7 mouse cellular contexts compared by ENCODE assay signal in the genomic region with DNA sequence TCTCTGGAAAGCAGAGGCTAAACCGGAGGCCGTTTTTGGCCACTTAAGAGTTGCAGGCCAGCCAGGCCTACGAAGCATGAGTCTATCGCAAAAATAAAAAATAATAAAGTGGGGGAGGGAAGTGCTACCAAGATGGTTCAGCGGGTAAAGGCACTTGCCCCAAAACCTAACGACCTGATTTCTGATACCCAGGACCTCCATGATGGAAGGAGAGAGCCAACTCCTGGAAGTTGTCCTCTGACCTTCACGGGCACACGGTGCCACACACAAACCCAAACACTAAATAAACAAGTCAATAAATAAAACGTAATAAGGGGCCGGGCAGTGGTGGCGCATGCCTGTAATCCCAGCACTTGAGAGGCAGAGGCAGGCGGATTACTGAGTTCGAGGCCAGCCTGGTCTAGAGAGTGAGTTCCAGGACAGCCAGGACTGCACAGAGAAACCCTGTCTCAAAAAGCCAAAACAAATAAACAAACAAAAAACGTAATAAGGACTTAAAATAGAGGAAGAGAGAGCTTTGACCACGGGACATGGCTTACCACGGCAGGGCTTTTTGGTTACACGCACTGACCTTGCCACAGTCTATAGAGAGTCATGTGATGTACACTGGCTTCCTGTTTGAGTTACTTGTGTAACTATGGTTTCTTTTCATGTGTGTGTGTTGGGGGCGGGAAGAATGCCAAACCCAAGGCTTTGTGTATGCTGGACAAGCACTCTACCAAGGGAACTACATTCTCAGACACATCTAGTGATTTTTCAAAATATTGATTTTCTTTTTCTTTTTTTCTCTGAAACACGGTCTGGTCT. TPM values are rescaled to one million over a fixed set of nuclear protein-coding genes. Genes with fewer than 3 reads are reported as not detected.
A peak's percentile ranks its signal among the peaks of the same experiment; 100 is the strongest.
DNase-seq lines count a peak whose midpoint lies in the region; ATAC-seq and TF ChIP-seq lines count a peak whose summit lies in the region.

No protein-coding gene starts in this region.

- 74% methylated on average over 19 of the region's 19 CpGs for WGBS in hindbrain, embryonic 12.5 days
- WGBS in lung, postnatal 0 days: 60% methylated on average over 19 of the region's 19 CpGs

- H3K4me3 ChIP-seq in CH12.LX (replicated peaks in 1 of 3; ENCODE audit: low read depth in 2 of 3, low read length in 2 of 3, poor library complexity in 1 of 3): peak overlapping the region in 2 of 3 experiments; percentile 39 to 85
- no peak overlapping the region; the same call in 1 of the 2 replicates for H3K4me3 ChIP-seq in hindbrain, embryonic 12.5 days
- peak overlapping the region; percentile 67; the same call in 1 of the 2 replicates for H3K4me3 ChIP-seq in lung, postnatal 0 days (ENCODE audit: low read depth, low read length)

- DNase-seq in CH12.LX (ENCODE audit: extremely low read depth) (no peak), ZHBTc4 (ENCODE audit: low read depth, low spot score) (peak; percentile 53)
- DNase-seq in lung, postnatal 0 days (ENCODE audit: low spot score): peak; percentile 77
- peak; percentile 51 for DNase-seq in thymus, postnatal 14 days
- no peak for DNase-seq in adrenal gland, postnatal 25 days
- no peak for DNase-seq in gastrocnemius, postnatal 4 days (ENCODE audit: low spot score in 2 of 2)

- peak overlapping the region; percentile 26 for H3K4me2 ChIP-seq in CH12.LX (ENCODE audit: insufficient read depth, low read depth, poor library complexity, severe bottlenecking)
- H3K4me2 ChIP-seq in hindbrain, embryonic 12.5 days (replicated peaks): peak overlapping the region; percentile 73; the same call in 1 of the 2 replicates
- peak overlapping the region; percentile 86 for H3K4me2 ChIP-seq in lung, postnatal 0 days (replicated peaks; ENCODE audit: low read depth, low read length)

- H3K4me1 ChIP-seq in CH12.LX (ENCODE audit: control insufficient read depth in 1 of 2, insufficient read depth in 2 of 2): peaks cover 8 to 66% of the 10 kb centered on the region in 2 experiments; a peak in 3 of 4 replicates
- peaks cover 14% of the 10 kb centered on the region for H3K4me1 ChIP-seq in hindbrain, embryonic 12.5 days
- peaks cover 3% of the 10 kb centered on the region; the same call in 1 of the 2 replicates for H3K4me1 ChIP-seq in lung, postnatal 0 days (ENCODE audit: insufficient read depth, low read depth, low read length)

- no peak for TF ChIP-seq EP300 in CH12.LX (IDR thresholded peaks at IDR 0.05; ENCODE audit: low read length)
- TF ChIP-seq EP300 in lung, postnatal 0 days (IDR thresholded peaks at IDR 0.05): no peak; the same call in 1 of the 2 replicates

- ATAC-seq in hindbrain, embryonic 12.5 days (ENCODE audit: low FRiP score): no peak
- ATAC-seq in lung, postnatal 0 days: peak; percentile 25; the same call in 1 of the 2 replicates

- H3K27ac ChIP-seq in CH12.LX (ENCODE audit: insufficient read depth, low read depth): peak overlapping the region; percentile 26
- no peak overlapping the region for H3K27ac ChIP-seq in hindbrain, embryonic 12.5 days
- peak overlapping the region; percentile 93 for H3K27ac ChIP-seq in lung, postnatal 0 days (ENCODE audit: low read length)

- in situ Hi-C loops in CH12.LX (cut with MboI; ENCODE audit: low pct_ligation_motif_present, low pct_unique_long_range_greater_than_20kb, low sequenced_read_pairs): no loop called here

- H3K27me3 ChIP-seq in CH12.LX (replicated peaks): no peaks in the 10 kb centered on the region
- H3K27me3 ChIP-seq in hindbrain, embryonic 12.5 days: peaks cover 46% of the 10 kb centered on the region
- H3K27me3 ChIP-seq in lung, postnatal 0 days (replicated peaks; ENCODE audit: insufficient read depth, low read length): no peaks in the 10 kb centered on the region

- peak overlapping the region; percentile 77; the same call in 1 of the 2 replicates for H3K9ac ChIP-seq in CH12.LX (ENCODE audit: insufficient read depth, low read depth)
- H3K9ac ChIP-seq in hindbrain, embryonic 12.5 days: no peak overlapping the region
- 0 out of 2 replicates have a peak overlapping the region, but pooled peaks have one; percentile 71 for H3K9ac ChIP-seq in lung, postnatal 0 days (replicated peaks; ENCODE audit: low read depth)

- H3K9me3 ChIP-seq in CH12.LX (replicated peaks; ENCODE audit: low read length): peaks cover 14% of the 10 kb centered on the region
- H3K9me3 ChIP-seq in hindbrain, embryonic 12.5 days (replicated peaks): 0 out of 2 replicates have a peak, but pooled peaks cover 6% of the 10 kb centered on the region
- no peaks in the 10 kb centered on the region for H3K9me3 ChIP-seq in lung, postnatal 0 days (ENCODE audit: low read length)

- H3K36me3 ChIP-seq in CH12.LX (replicated peaks in 1 of 2; ENCODE audit: control insufficient read depth in 1 of 2, insufficient read depth in 1 of 2, low read length in 1 of 2): no peaks in the 10 kb centered on the region
- no peaks in the 10 kb centered on the region for H3K36me3 ChIP-seq in hindbrain, embryonic 12.5 days
- H3K36me3 ChIP-seq in lung, postnatal 0 days (ENCODE audit: insufficient read depth, low read length): no peaks in the 10 kb centered on the region

- H3K79me2 ChIP-seq in CH12.LX (replicated peaks; ENCODE audit: control insufficient read depth, extremely low read depth, insufficient read depth, poor library complexity, severe bottlenecking): peaks cover 9% of the 10 kb centered on the region; the same call in 1 of the 2 replicates

- dilution Hi-C loops in CH12.LX (cut with MboI; ENCODE audit: extremely low pct_ligation_motif_present, extremely low pct_unique_long_range_greater_than_20kb, low sequenced_read_pairs): no loop called here

- no peak; the same call in 1 of the 2 replicates for TF ChIP-seq POLR2A in CH12.LX (IDR thresholded peaks at IDR 0.05; ENCODE audit: low read depth, low read length)

- no peak for TF ChIP-seq CTCF in CH12.LX (conservative IDR thresholded peaks at IDR 0.05 in 1 of 2, IDR thresholded peaks at IDR 0.05 in 1 of 2; ENCODE audit: low read depth in 2 of 2, low read length in 2 of 2)
- TF ChIP-seq CTCF in lung, postnatal 0 days (IDR thresholded peaks at IDR 0.05): no peak

- TF ChIP-seq RAD21 in CH12.LX (IDR thresholded peaks at IDR 0.05; ENCODE audit: low read depth, low read length): no peak

TF ChIP-seq in CH12.LX, 34 proteins besides CTCF, POLR2A, EP300 and RAD21:
- no peak for TF ChIP-seq SIN3A (IDR thresholded peaks at IDR 0.05; ENCODE audit: low read length)
- no peak for TF ChIP-seq E2F4 (IDR thresholded peaks at IDR 0.05; ENCODE audit: insufficient replicate concordance, low read depth, low read length)
- 0 out of 2 replicates have a peak, but pooled peaks have one; percentile 48 for TF ChIP-seq TBP (conservative IDR thresholded peaks at IDR 0.05; ENCODE audit: low read depth, low read length)
- TF ChIP-seq USF2 (conservative IDR thresholded peaks at IDR 0.05; ENCODE audit: low read depth, low read length): peak; percentile 49
- peak; percentile 70 for TF ChIP-seq USF1 (IDR thresholded peaks at IDR 0.05; ENCODE audit: low read depth, low read length)
- TF ChIP-seq SMC3 (IDR thresholded peaks at IDR 0.05; ENCODE audit: low read depth, low read length): no peak

RNA-seq across cellular contexts. Expression of a gene that starts 0.9 kb away (rescaled TPM):
- 23.6 and 27.4 TPM in 2 replicates for total RNA-seq in CH12.LX (2012; rRNA removed)
- total RNA-seq in CH12.LX (2014; rRNA removed): 0.54 and 0.66 TPM in 2 replicates
- 3.7 and 5.9 TPM in 2 replicates for polyA plus RNA-seq in CH12.LX (2012; ENCODE audit: insufficient read length, low read depth)
- polyA plus RNA-seq in hindbrain, embryonic 12.5 days (2016; fragmentation: Nextera tagmentation; extraction: Ambion mirVana): 18.9 and 19.8 TPM in 2 replicates
- 145 and 146 TPM in 2 replicates for polyA plus RNA-seq in lung, postnatal 0 days (2015; fragmentation: Nextera tagmentation; extraction: Ambion mirVana)
- total RNA-seq in adrenal gland, postnatal 25 days (2021): 28.7 and 40.6 TPM in 2 replicates
- total RNA-seq in gastrocnemius, postnatal 4 days (2021): 10 to 100 TPM; 82.7 to 83.4 TPM

RNA-seq across cellular contexts. Expression of a gene that starts 27.1 kb away (rescaled TPM):
- 194 and 278 TPM in 2 replicates for total RNA-seq in CH12.LX (2012; rRNA removed)
- total RNA-seq in CH12.LX (2014; rRNA removed): 339 and 372 TPM in 2 replicates
- 231 and 232 TPM in 2 replicates for polyA plus RNA-seq in CH12.LX (2012; ENCODE audit: insufficient read length, low read depth)
- 119 and 135 TPM in 2 replicates for polyA plus RNA-seq in hindbrain, embryonic 12.5 days (2016; fragmentation: Nextera tagmentation; extraction: Ambion mirVana)
- polyA plus RNA-seq in lung, postnatal 0 days (2015; fragmentation: Nextera tagmentation; extraction: Ambion mirVana): 51.0 and 53.9 TPM in 2 replicates
- total RNA-seq in adrenal gland, postnatal 25 days (2021): 25.7 and 29.5 TPM in 2 replicates
- 10 to 100 TPM; 26.1 to 27.5 TPM for total RNA-seq in gastrocnemius, postnatal 4 days (2021)

RNA-seq across cellular contexts. Expression of a gene that starts 43.1 kb away (rescaled TPM):
- total RNA-seq in CH12.LX (2012; rRNA removed): 44.6 and 47.8 TPM in 2 replicates
- 28.1 and 33.5 TPM in 2 replicates for total RNA-seq in CH12.LX (2014; rRNA removed)
- polyA plus RNA-seq in CH12.LX (2012; ENCODE audit: insufficient read length, low read depth): 58.8 and 60.3 TPM in 2 replicates
- 34.6 and 38.3 TPM in 2 replicates for polyA plus RNA-seq in hindbrain, embryonic 12.5 days (2016; fragmentation: Nextera tagmentation; extraction: Ambion mirVana)
- 32.2 and 34.4 TPM in 2 replicates for polyA plus RNA-seq in lung, postnatal 0 days (2015; fragmentation: Nextera tagmentation; extraction: Ambion mirVana)
- total RNA-seq in adrenal gland, postnatal 25 days (2021): 120 and 146 TPM in 2 replicates
- total RNA-seq in gastrocnemius, postnatal 4 days (2021): 10 to 100 TPM; 56.6 to 60.0 TPM

Comparison
In these comparisons a context has a peak if more than half of its experiments do, and no peak if none do; other contexts are left out.
1. DNase-seq: peak in ZHBTc4 (single experiment), lung, postnatal 0 days (single experiment) and thymus, postnatal 14 days (single experiment); none in CH12.LX (single experiment), adrenal gland, postnatal 25 days (single experiment) and gastrocnemius, postnatal 4 days (0 of 2).
2. H3K4me2 ChIP-seq: peak in every context shown above with its lines; median percentile 86 in lung, postnatal 0 days; 73 in hindbrain, embryonic 12.5 days; 26 in CH12.LX.